Mouse (Mus musculus) kidney, postnatal 36 days (tissue): ENCODE measurements around the gene Nt5dc3.

Experiments
- DNase-seq, 2 experiments: peaks; one replicate each; pipeline ENCODE4 v3.0.0; 2021 to 2022; ENCODE audit warnings: mixed read lengths in 2 of 2

The Nt5dc3 gene

GRCm38 (mm10) chr10:86778398-86779116 lies at the start of gene Nt5dc3:
Gene Nt5dc3, plus strand, starts transcription at chr10:86779005.
- peak; percentile 98 to 99 for DNase-seq

DNA sequence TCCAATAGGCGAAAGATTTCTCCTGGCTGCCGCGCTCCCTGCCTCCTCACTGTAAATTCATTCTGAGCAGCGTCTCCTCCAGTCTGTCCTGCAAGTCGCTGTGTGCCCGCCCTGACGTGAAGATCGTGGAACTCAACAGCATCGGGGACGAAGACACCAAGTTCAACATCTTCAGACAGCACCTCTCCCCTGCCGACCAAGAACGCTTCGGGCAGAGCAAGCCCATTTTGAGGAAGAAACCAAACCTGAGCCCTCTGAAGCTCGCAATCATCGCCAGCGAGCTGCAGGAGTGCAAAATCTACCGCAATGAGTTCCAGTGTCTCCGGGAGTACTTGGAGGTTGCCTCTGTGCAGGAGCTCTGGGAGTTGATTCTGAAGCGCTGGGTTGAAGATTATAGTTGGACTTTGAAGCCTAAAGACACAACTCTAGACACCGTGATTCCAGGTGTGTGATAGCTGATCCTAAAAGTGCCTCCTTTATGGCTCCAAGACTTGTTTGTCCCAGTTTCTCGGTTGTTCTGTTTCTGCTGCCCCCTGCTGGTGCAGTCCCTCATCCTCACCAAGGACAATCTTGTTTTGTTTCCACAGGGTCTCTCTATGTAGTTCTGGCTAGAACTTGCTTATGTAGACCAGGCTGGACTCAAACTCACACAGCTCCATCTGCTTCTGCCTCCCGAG lies 47.8 kb upstream of the Nt5dc3 start:
- peak; percentile 88 to 96 for DNase-seq

- no peak for DNase-seq
Measured at GRCm38 (mm10) chr10:86731500-86731863, 47.3 kb upstream of the Nt5dc3 start.

GRCm38 (mm10) chr10:86735036-86735435 lies 43.8 kb upstream of the Nt5dc3 start:
- no peak for DNase-seq

- DNase-seq = no peak
Measured at GRCm38 (mm10) chr10:86742918-86743317, 35.9 kb upstream of the Nt5dc3 start.

DNA sequence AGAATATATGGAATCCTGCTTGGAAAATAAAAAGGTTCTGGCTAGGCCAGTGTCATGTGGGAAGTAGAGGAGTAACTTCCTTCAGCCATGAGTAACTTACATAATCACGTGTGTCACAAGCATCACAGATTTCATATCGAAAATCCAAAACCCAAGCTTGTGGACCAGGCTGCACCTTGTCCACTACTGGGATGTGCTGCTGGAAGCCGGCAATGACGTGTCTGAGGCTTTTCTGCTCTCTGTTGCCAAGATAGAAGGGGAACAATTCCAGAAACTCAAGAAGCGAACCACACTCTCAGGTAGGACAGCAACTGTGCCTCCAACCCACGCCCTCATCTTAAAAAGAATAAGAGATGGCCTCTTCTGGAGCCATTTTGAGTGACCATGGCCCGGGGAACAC lies 34.5 kb upstream of the Nt5dc3 start:
- DNase-seq = no peak

- DNase-seq = no peak
Measured at GRCm38 (mm10) chr10:86755816-86756502, 22.8 kb upstream of the Nt5dc3 start.

- DNase-seq = no peak
Measured at GRCm38 (mm10) chr10:86757724-86758123, 21.1 kb upstream of the Nt5dc3 start.

GRCm38 (mm10) chr10:86758211-86758610 lies 20.6 kb upstream of the Nt5dc3 start:
- DNase-seq = no peak

DNA sequence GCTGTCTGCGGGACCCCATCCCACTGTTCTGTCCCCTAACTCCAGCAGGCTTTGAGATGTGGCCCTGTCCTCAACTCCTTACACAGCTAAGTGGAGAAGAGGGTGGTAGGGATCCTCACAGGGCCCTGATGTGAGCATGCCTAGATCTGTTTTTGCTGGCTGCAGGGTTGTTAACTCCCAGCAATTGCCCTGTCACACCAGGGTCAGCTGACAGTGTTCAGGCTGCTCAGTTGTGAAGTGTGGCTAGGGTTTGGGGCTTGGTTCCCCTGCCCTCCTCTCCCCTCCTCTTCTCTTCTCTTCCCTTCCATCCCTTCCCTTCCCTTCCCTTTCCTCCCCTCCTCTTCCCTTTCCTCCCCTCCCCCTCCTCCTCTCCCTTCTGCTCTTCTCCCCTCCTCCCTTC lies 17.6 kb upstream of the Nt5dc3 start:
- no peak for DNase-seq

DNA sequence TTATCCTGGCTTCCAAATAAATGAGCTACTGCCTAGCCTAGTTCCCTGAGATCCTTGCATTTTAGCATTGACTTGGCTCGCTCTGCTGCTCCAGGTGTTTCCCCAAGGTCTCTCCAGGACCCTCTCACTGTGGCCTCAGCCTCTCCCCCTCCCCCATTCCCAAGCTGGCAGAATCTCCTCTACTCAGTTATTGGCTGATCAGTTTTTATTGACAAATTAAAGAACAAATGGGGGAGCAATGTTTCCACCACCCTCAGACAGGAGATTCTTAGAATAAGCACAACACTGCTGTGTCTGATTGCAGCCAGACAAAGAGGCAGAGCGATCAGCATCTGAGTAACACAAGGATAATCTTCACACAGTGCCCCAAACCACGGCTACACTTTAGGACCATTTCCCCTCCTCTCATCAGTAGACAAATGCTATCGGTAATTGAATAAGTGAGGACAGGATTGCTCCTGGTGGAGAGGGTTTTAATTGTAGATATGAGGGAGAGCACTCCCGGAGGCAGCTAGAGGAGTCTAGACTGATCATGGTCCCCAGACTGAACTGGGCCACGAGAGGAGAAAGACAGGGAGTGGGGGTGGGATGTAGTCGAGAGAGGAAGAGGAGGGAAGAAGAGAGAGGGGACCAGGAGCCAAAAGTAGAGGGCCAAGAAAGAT lies 17.0 kb upstream of the Nt5dc3 start:
- DNase-seq = no peak

DNA sequence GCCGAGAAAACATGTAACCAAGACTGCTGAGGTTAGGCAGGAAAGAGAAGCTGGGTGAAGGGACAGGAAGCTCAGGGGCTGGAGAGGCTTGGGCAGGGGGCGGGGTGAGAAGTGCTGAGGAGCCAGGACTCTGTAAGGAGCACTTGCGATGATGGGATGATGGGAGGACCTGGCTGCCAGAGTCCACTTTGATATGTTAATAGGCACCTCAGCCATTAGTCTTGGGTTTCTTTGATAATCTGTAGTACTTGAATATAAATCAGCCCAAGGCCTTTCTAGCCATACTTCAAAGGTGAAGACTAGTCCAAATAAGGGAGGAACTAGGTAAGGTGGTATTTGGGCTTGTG lies 16.4 kb upstream of the Nt5dc3 start:
- DNase-seq = no peak

DNA sequence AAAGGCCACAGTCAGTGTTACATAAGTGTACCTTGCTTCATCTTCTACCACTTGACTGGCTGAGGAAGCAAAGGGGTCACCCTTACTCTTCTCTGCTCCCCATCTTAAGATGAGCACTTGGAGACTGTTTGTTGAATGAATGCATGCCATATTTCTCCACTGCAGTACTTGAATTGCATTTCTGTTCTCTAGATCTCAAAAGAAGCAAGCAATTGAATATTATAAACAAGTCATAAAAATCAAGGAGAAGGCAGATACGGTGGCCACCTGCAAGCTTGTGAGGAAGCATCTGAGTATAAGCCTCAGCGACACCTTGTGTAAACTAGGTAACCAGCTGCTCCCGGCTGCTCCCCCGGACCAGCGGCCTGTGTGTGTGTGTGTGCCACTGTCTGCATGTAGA lies 15.1 kb upstream of the Nt5dc3 start, which contains the start of gene Gm49358:
TSS of gene Gm49358 (plus strand) at position 301 of the 400 bp plus-strand sequence.
- DNase-seq = no peak

DNA sequence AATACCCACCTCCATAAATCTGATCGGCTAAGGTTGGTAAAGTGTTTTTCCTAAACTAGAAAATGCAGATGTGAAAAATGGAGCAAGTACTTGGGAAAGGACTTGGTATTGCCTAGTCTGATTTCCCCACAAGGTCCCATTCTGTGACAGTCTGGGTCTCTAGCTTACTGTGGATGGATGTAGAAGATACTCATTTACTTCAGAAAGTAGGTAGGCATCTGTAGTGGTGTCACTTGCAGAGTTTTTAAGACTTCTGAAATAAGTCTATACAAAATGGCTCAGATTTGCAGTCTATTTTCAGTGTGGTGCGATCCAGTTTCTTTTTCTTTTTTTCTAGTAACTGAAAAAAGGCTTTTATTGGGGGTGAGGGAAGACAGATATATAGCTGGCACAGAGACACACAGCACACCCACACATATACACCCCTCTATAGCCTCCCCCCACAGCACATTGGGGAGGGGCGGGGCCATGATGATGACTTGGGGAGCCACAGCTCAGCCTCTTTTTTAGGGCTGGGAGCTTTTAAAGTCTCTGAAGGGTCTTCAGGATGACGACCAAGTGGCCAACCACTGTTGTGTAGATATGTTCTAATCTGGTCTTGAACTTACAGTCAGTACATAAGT lies 13.3 kb upstream of the Nt5dc3 start:
- no peak for DNase-seq

- no peak for DNase-seq
Measured at GRCm38 (mm10) chr10:86769216-86769615, 9.6 kb upstream of the Nt5dc3 start.

DNA sequence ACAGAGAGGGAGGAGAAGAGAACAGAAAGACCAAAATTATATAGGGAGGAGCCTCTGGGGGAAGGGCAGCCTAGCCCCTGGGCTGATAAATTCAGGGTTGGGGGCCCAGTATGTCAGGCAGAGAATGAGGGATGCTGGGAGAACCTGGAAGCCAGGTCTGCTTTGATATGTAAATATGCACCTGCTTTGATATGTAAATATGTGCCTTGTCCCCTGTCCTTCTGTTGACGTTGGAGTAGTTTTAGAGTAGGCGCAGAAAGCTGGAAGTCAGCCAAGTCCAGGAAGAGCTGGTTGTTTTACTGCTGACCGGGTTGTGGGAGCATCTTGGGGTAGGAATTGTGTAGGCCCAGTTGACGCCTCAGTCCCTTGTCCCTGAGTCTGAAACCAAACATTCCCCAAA lies 9.0 kb upstream of the Nt5dc3 start:
- peak; percentile 20 to 26 for DNase-seq

DNA sequence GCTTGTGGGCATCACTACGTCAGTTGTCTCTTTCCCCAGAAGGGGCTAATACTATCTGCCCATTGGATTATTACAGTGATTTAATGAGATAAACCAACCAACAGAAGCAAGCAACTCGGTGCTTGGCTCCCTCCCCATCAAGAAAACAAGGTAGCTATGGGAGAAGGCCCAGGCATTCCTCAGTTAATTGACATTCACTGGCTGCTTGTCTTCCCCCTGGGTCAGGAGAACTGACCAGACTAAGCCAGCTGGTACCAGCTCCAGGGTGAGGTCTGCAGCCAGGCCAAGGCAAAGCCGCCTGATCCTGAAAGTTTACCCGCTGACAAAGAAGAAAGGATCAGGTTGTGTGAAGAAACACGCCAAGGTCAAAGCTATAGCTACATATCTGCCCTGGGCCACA lies 7.1 kb upstream of the Nt5dc3 start:
- DNase-seq = peak; percentile 57 to 65

- DNase-seq = no peak
Measured at GRCm38 (mm10) chr10:86772231-86772631, 6.6 kb upstream of the Nt5dc3 start.

GRCm38 (mm10) chr10:86773360-86773759 lies 5.4 kb upstream of the Nt5dc3 start:
- no peak for DNase-seq

- peak in 1 of 2 experiments; percentile 17 for DNase-seq
Measured at GRCm38 (mm10) chr10:86776281-86776680, 2.5 kb upstream of the Nt5dc3 start.

GRCm38 (mm10) chr10:86777614-86778319 lies 1.0 kb upstream of the Nt5dc3 start:
- DNase-seq = no peak

DNA sequence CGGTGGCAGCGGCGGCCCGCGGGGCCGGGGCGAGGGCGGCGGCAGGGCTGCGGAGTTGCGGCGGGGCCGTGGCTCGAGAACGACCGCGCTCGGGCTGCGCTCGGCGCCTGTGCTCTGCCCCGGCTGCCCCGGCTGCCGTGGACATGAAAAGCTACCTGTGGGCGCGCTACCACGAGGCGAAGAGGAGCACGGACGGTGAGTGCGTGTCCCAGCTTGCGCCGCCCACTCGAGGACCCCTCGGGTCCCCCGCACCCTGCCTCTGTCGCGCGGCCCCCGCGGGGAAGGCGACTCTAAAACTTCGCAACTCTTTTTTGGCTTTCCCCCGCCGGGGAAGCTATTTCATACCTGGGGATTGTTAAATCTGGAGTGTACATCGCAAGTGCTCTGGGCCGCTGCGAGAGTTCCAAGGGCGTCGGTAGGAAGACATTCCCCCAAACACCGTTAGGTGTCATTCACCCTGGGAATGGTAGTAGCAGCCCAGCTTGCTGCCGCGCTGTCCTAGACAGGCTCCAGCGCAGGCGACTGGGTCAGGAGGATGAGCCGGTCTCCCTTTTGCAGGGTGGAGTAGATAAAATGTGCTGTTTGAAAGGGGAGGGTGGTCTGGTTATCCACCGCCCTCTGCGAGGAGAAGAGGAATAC lies 431 bp downstream of the Nt5dc3 start:
- peak; percentile 24 to 54 for DNase-seq
